28 mouse cellular contexts compared by ENCODE assay signal in genomic region chr6:35268711-35269110, GRCm38 (mm10). TPM values are rescaled to one million over a fixed set of nuclear protein-coding genes. Genes with fewer than 3 reads are reported as not detected.
DNase-seq lines count a peak whose midpoint lies in the region; ATAC-seq and TF ChIP-seq lines count a peak whose summit lies in the region.
"Had no signal": no experiment of that assay in that cellular context is flagged by ENCODE, and none has a peak within 500 bp of the region (broad histone marks: within the 10 kb centered on the region; RNA-seq: fewer than 3 reads in every experiment).

No protein-coding gene starts in this region.

- H3K4me3 ChIP-seq in E14TG2a.4 (replicated peaks; ENCODE audit: low read length): peak overlapping the region; percentile 65
- H3K4me3 ChIP-seq in ES-Bruce4 (ENCODE audit: low read depth, low read length): peak overlapping the region; percentile 57
- peak overlapping the region; percentile 1 to 39; a peak in 3 of 4 replicates for H3K4me3 ChIP-seq in ES-E14 (ENCODE audit: insufficient read depth in 1 of 2, low read depth in 1 of 2, low read length in 2 of 2, poor library complexity in 1 of 2, severe bottlenecking in 1 of 2)
- H3K4me3 ChIP-seq: embryonic facial prominence, embryonic 13.5 days; embryonic facial prominence, embryonic 15.5 days; erythroblast, embryonic 14.5 days; forebrain, embryonic 10.5 days; forebrain, embryonic 12.5 days had no signal

- no peak for ATAC-seq in inflammation-experienced regulatory T-cells, adult 6 months
- no peak for ATAC-seq in CD4-positive, CD25-positive, alpha-beta regulatory T cell, adult 4 months
- ATAC-seq: forebrain, embryonic 14.5 days; forebrain, embryonic 16.5 days; Patski had no signal

- no peak for DNase-seq in ES-E14 (ENCODE audit: low read depth, low spot score)
- DNase-seq in kidney, adult 8-10 months: no peak
- DNase-seq: adrenal gland, adult 2 months; adrenal gland, postnatal 10 days; adrenal gland, postnatal 25 days; cerebellum, adult 11 months; cerebellum, adult 18-20 months; cerebellum, adult 8-10 months; cerebellum, adult 9-11 months; cerebellum, postnatal 14 days; cerebellum, postnatal 36 days; embryo, embryonic 11 days had no signal

- no peak for TF ChIP-seq CTCF in E14TG2a.4 (conservative IDR thresholded peaks at IDR 0.05; ENCODE audit: low read length)
- no peak for TF ChIP-seq CTCF in ES-Bruce4 (IDR thresholded peaks at IDR 0.05; ENCODE audit: low read depth, low read length)

- H3K4me1 ChIP-seq in E14TG2a.4 (replicated peaks; ENCODE audit: low read depth, low read length) (peaks cover 51% of the 10 kb centered on the region), ES-Bruce4 (ENCODE audit: control insufficient read depth, insufficient read depth, low read length) (no peaks in the 10 kb centered on the region), ES-E14 (ENCODE audit: control insufficient read depth in 2 of 2, insufficient read depth in 2 of 2, low read length in 2 of 2, poor library complexity in 1 of 2) (peaks cover 2 to 8% of the 10 kb centered on the region in 2 experiments; a peak in 1 of 4 replicates)
- H3K4me1 ChIP-seq: embryonic facial prominence, embryonic 13.5 days; embryonic facial prominence, embryonic 15.5 days; forebrain, embryonic 10.5 days; forebrain, embryonic 12.5 days had no signal

- H3K27ac ChIP-seq in ES-Bruce4 (ENCODE audit: insufficient read depth, low read length): no peak overlapping the region
- no peak overlapping the region for H3K27ac ChIP-seq in ES-E14 (ENCODE audit: insufficient read depth, low read depth, low read length, poor library complexity, severe bottlenecking)
- H3K27ac ChIP-seq: embryonic facial prominence, embryonic 13.5 days; embryonic facial prominence, embryonic 15.5 days; forebrain, embryonic 10.5 days; forebrain, embryonic 12.5 days had no signal

- H3K36me3 ChIP-seq in E14TG2a.4 (ENCODE audit: insufficient read depth, low read length): no peaks in the 10 kb centered on the region
- no peaks in the 10 kb centered on the region for H3K36me3 ChIP-seq in ES-Bruce4 (ENCODE audit: control insufficient read depth, insufficient read depth, low read length, poor library complexity, severe bottlenecking)
- H3K36me3 ChIP-seq in ES-E14 (ENCODE audit: control insufficient read depth, insufficient read depth, low read length, poor library complexity, severe bottlenecking): no peaks in the 10 kb centered on the region
- H3K36me3 ChIP-seq: forebrain, embryonic 12.5 days; G1E had no signal

- peaks cover 7% of the 10 kb centered on the region for H3K27me3 ChIP-seq in E14TG2a.4 (ENCODE audit: insufficient read depth, low read length)
- no peaks in the 10 kb centered on the region for H3K27me3 ChIP-seq in ES-Bruce4 (ENCODE audit: control insufficient read depth, insufficient read depth, low read length, poor library complexity, severe bottlenecking)
- H3K27me3 ChIP-seq: CH12.LX; embryonic facial prominence, embryonic 13.5 days; embryonic facial prominence, embryonic 15.5 days; forebrain, embryonic 12.5 days; Patski had no signal

- in situ Hi-C loops in ES-E14 (cut with MboI; ENCODE audit: low sequenced_read_pairs in 2 of 2, unreplicated experiment in 2 of 2): no loop called here

- H3K9me3 ChIP-seq in E14TG2a.4 (ENCODE audit: low read length): no peaks in the 10 kb centered on the region
- no peaks in the 10 kb centered on the region for H3K9me3 ChIP-seq in ES-Bruce4 (replicated peaks; ENCODE audit: control insufficient read depth, insufficient read depth, low read length, poor library complexity, severe bottlenecking)
- no peaks in the 10 kb centered on the region for H3K9me3 ChIP-seq in ES-E14 (ENCODE audit: control insufficient read depth, insufficient read depth, low read depth, low read length)
- H3K9me3 ChIP-seq: embryonic facial prominence, embryonic 13.5 days; embryonic facial prominence, embryonic 15.5 days; forebrain, embryonic 10.5 days; forebrain, embryonic 12.5 days; G1E had no signal

- TF ChIP-seq EP300 in ES-Bruce4 (IDR thresholded peaks at IDR 0.05; ENCODE audit: insufficient read depth, low read depth, low read length): no peak

- no peak for TF ChIP-seq POLR2A in ES-Bruce4 (IDR thresholded peaks at IDR 0.05; ENCODE audit: insufficient read depth, low read length)

- peak overlapping the region; percentile 10; the same call in 1 of the 2 replicates for H3K9ac ChIP-seq in ES-Bruce4 (ENCODE audit: low read depth, poor library complexity, severe bottlenecking)
- no peak overlapping the region for H3K9ac ChIP-seq in ES-E14 (ENCODE audit: insufficient read depth, low read depth, low read length, poor library complexity, severe bottlenecking)
- H3K9ac ChIP-seq: embryonic facial prominence, embryonic 13.5 days; embryonic facial prominence, embryonic 15.5 days; forebrain, embryonic 12.5 days had no signal

TF ChIP-seq in ES-E14, 5 proteins besides CTCF, POLR2A, EP300 and RAD21:
- TF ChIP-seq HCFC1 (IDR thresholded peaks at IDR 0.05; ENCODE audit: borderline replicate concordance, insufficient read depth, low read length) (no peak), MAFK (IDR thresholded peaks at IDR 0.05; ENCODE audit: insufficient read depth, low read depth, low read length) (no peak), ZC3H11A (IDR thresholded peaks at IDR 0.05; ENCODE audit: borderline replicate concordance, low read depth, low read length) (no peak), CHD2 (IDR thresholded peaks at IDR 0.05; ENCODE audit: low read depth, low read length) (no peak), ZNF384 (IDR thresholded peaks at IDR 0.05; ENCODE audit: low read depth, low read length) (no peak)

RNA-seq across cellular contexts. Expression of gene Slc13a4, which starts 39.2 kb away (rescaled TPM):
- polyA plus RNA-seq in ES-Bruce4 (2011; ENCODE audit: insufficient read depth, insufficient read length, low read depth, missing spikeins): 1.1 and 1.2 TPM in 2 replicates
- total RNA-seq in ES-E14 (2012; rRNA removed): 1.5 and 1.7 TPM in 2 replicates
- polyA plus RNA-seq in inflammation-experienced regulatory T-cells, adult 6 months (2017; shearing (Covaris generic)): under 1 TPM in 1 of 3 experiments, not detected in 2; 0.19 TPM
- polyA plus RNA-seq in CD4-positive, CD25-positive, alpha-beta regulatory T cell, adult 4 months (2017; shearing (Covaris generic)): under 1 TPM in 1 of 2 experiments, not detected in 1; 0.15 TPM
- total RNA-seq: CH12.LX; common myeloid progenitor, adult 5-6 weeks had no signal
- polyA plus RNA-seq: erythroblast, embryonic 14.5 days; G1E; Patski had no signal

RNA-seq across cellular contexts. Expression of gene Fam180a, which starts 57.2 kb away (rescaled TPM):
- polyA plus RNA-seq in ES-Bruce4 (2011; ENCODE audit: insufficient read depth, insufficient read length, low read depth, missing spikeins): not detected in 2 replicates
- 0.13 TPM in 1 of 2 replicates, not detected in the other for total RNA-seq in ES-E14 (2012; rRNA removed)
- polyA plus RNA-seq in inflammation-experienced regulatory T-cells, adult 6 months (2017; shearing (Covaris generic)): not detected
- not detected for polyA plus RNA-seq in CD4-positive, CD25-positive, alpha-beta regulatory T cell, adult 4 months (2017; shearing (Covaris generic))
- total RNA-seq: CH12.LX; common myeloid progenitor, adult 5-6 weeks; G1E had no signal
- polyA plus RNA-seq: embryonic facial prominence, embryonic 11.5 days; erythroblast, embryonic 14.5 days; forebrain, embryonic 10.5 days; forebrain, embryonic 12.5 days; G1E; Patski had no signal
